Mouse (Mus musculus): ENCODE data around the gene Ccdc141. TPM values are rescaled to one million over a fixed set of nuclear protein-coding genes. Genes with fewer than 3 reads are reported as not detected.

Gene Ccdc141
- total and polyA plus RNA-seq, 3 experiments: 1.9 to 6.7 (median 5.7) TPM

GRCm38 (mm10) chr2:77174313-77174712 lies 3.9 kb upstream of the Ccdc141 start:
- DNase-seq: no peak

GRCm38 (mm10) chr2:77173821-77174220 lies 3.4 kb upstream of the Ccdc141 start:
- DNase-seq: no peak

DNA sequence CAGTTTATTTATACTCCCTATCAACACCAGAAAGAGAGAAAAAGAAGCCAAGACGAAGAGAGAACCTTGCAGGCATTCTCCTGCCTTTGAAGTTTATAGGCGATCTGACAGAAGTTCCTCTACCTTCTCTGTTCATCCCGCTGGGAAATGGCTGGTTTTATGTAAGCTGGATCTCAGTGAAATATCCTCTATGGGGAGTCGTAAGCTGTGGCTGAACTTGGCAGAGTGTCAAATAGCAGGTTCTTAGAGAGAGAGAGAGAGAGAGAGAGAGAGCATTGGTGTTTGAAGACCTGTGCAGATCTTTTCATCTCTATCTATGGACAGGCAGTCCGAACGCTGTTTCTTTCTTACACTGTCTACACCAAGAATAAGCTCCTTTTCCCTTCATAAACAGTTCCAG lies 2.9 kb upstream of the Ccdc141 start:
- DNase-seq: no peak

DNA sequence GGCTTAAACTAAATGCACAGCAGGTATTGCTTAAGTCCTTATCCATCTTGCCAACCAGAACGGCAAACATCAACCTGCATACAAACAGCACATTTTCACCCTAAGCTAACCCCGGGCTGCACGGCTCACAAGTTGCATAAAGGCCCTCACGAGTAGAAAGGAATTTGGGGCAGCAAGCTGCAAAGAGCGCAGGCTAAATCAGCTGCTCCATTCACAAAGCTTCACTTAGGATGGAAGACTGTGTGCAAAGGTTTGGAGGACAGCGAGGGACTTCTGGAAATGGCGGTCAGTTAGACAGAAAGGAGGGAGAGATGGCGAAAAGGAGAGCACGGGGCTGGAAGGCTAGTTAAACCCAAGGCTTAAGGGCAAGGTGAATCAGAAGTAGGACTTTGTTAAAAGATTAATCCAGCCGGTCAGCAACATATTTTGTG lies 1.8 kb upstream of the Ccdc141 start:
- no peak for DNase-seq

DNA sequence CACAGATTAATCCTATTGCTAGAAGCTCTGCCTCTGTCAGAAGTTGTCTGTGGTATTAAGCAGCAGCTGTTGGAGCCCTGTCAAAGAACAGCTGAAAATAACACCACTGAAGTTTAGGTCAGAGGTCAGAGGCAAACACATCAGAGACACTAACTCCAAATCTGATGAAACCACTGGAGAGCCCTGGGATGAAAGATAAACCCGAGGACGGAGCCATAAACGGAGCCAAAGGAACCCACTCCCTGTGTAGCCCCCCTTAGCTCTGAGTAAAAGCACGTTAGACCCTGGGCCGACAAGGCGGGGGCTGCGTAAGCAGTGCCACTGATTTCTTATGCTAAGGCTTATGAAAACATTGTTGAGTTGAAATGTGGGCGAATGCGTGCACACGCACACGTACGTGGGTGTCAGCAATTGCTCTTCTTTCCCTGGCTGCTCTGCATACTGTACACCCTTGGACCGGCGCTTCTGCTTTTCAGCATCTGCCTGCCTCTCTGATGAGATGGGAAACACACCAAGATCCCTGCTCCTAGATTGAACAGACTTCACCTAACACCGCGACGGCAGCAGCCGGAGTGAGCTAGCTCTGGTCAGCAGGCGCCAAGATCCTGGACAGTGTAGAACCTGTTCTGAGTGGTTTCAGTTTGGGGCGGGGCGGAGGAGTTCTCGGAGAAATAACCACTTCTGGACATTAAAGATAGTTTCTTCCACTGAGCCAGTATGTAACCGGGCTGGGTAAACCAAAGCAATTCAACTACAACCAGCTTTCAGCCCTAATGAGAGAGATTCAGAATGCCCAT lies 1.2 kb upstream of the Ccdc141 start:
- DNase-seq: no peak

DNA sequence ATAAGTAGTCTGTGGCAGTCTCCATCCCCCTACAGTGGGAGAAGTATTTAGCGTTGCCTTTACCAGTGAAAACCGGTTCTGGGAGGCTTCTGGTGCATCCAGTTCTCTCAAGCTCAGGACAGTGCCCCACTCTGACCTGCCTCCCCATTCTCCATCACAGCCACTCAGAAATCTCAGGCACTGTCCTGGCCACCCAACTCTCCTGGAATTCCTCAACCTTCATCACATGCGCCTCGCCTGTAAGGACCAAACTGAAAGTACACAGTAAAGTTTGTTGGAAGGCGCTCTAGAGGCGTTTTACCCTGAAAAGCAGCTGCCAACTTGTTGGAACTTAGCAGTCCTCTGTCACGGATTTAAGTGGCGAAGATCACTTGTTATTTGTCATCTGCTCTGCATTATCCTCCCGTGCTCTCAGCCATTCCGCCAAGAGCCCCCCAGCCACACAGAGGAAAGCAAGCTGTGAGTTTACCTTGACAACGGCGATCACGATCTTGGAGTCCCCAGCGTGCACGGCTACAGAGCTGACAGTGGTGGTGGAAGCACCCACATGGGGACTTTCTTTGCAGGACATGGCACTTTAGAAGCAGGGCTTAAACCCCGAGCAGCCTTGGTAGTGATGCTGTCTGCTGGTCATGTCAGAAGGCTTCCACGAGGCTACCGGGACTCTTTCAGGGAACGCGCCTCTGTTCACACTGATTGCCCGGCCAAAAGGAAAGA lies 362 bp downstream of the Ccdc141 start:
- peak; percentile 71 for DNase-seq

GRCm38 (mm10) chr2:77169218-77169617 lies 1.2 kb downstream of the Ccdc141 start:
- no peak for DNase-seq

DNA sequence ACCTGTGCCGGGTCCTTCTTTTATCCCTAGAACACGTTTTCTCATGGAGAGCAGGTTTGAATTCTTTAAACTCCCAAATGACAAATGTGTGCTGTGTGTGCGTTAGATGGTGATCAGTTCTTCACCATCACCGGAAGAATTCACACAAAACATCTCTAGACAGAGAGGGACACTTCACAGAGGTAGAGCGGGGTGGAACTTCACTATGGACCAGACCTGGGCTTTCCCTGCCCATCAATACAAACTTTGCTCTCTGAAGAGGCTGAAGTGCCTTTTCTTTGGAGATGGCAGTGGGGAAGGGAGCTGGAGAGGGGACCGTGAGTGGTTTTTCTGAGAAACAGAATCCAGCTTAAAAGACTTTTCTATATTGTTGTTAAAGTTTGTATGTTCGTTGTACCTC lies 1.7 kb downstream of the Ccdc141 start:
- no peak for DNase-seq

- DNase-seq: no peak
Observed at GRCm38 (mm10) chr2:77168081-77168685, 2.3 kb downstream of the Ccdc141 start.

GRCm38 (mm10) chr2:77166366-77166765 lies 4.1 kb downstream of the Ccdc141 start:
- no peak for DNase-seq

DNA sequence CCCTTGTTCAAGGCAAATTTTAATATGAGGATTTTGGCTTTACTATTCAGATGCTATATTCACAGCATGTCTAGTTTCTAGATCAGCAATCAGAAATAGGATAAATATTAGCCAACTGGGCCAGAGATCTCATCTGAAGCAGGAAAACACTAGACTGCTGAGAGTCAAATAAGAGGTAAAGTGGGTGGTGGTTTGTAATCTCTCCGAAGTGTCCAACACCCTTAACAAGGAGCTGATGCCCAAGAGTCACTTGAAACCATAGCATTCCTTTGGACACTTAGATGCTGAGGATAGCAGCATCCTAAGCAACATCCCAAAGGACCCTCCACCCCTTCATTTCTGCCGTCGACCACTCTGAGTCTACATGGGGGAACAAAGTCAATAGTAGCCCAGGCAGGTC lies 5.8 kb downstream of the Ccdc141 start:
- DNase-seq: no peak

DNA sequence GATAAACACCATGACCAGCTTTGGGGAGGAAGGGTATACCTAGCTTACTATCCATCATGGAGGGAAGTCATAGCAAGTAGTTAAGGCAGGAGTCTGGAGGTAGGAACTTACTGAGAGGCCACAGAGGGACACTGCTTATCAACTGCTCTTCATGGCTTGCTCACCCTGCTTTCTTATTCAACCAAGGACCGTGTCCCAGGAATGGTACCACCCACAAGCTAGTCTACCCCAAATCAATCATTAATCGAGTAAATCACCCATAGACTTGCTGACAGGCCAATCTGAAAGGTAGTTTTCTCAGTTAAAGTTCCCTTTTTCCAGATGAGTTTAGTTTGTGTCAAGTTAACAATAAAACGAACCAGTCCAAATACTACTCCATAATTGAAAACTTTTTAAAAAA lies 7.1 kb downstream of the Ccdc141 start:
- DNase-seq: no peak

- DNase-seq: no peak
Observed at GRCm38 (mm10) chr2:77162135-77162534, 8.3 kb downstream of the Ccdc141 start.

GRCm38 (mm10) chr2:77157546-77157945 lies 12.9 kb downstream of the Ccdc141 start:
- no peak for DNase-seq

DNA sequence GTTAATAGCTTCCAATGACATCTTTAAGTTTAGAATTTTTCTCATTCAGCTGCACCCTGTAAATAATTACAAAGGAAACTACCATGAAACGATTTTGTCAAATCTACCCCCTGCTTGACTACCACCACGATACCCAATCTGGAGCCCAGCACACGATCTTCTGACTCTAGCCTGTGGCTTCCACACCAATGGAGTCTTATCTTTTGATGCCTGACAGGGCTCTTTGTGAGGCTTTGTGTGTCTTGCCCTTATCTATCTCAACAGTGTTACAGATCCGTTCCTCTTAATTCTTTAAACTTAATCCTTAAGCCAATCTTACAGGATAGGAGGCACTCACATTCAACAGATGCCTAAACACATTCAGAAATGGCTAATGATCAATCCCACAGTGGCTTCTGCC lies 16.4 kb downstream of the Ccdc141 start:
- DNase-seq: no peak

DNA sequence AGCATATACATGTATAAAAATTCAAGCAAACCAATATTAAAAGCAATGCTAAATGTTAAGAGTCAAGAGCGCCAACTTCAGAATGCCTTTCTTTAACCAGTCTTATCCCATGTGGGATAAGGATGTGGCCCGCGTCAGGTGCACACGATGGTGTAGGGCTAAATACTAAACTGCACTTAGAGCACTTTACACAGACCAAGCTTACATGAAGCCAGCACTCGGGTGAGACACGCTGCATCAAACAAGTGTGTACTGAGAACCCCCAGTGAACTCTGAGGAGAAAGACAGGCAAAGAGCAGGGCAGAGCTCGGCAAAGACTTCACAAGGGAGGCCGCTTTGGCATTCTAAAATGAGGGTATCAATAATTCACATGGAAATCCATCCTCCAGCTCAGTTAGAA lies 19.2 kb downstream of the Ccdc141 start:
- no peak for DNase-seq

- DNase-seq: no peak
Observed at GRCm38 (mm10) chr2:77149576-77149975, 20.9 kb downstream of the Ccdc141 start.

DNA sequence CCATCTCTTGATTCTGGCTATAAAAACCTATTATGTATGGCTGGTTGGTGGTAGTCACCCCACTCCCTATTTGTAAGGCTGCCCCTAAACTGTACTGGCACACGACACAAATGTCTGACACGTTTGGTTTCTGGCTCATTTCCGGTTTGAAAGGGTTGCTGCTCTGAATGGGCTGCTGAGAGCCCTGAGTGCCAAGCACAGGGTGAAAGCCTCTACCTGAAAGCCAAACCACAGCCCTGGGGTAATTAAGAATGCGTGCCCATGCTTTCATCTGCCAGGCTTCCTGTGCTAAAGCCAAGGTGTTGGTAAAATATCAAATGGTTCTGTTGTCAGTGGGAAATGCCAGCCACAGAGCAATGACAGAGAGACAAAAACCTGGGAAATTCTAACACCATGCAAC lies 22.2 kb downstream of the Ccdc141 start:
- DNase-seq: no peak

- no peak for DNase-seq
Observed at GRCm38 (mm10) chr2:77146968-77147367, 23.5 kb downstream of the Ccdc141 start.

- no peak for DNase-seq
Observed at GRCm38 (mm10) chr2:77146291-77146690, 24.1 kb downstream of the Ccdc141 start.

DNA sequence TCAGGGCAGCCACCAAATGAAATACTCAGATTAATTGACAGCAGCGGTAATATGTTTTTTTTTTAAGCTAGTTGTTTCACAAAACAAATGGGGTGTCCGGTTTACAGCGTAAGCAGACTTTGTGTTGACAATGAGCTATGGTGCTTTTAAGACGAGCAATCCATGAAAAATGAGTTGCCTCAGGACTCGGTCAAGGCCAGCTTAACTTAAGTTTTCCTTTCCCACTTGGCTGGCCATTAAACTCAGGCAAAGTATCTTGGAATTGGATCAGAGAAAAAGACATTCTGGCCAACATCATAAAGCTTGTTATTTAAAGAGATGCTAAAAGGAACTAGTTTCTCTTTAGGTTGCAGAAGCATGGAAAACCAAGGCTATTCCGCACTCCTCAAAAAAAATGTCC lies 26.9 kb downstream of the Ccdc141 start:
- peak; percentile 43 for DNase-seq

DNA sequence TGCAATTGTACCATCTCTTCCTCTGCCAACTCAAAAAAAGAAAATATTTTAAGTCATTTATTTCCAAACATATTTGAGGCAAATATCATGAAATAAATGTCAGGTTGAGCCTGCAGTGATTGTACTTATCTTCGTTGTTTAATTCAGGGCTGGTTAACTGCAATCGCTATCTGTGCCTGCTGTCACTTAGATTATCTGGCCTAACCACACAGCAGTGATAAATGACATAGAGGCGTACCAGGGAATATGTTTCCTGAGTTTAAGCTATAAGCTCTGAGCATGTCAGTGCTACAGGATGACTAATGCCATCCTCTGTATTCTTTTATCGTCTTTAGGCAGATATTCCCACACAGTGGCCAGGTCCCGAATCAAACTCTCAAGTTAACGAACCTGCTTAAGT lies 31.6 kb downstream of the Ccdc141 start:
- DNase-seq: no peak

DNA sequence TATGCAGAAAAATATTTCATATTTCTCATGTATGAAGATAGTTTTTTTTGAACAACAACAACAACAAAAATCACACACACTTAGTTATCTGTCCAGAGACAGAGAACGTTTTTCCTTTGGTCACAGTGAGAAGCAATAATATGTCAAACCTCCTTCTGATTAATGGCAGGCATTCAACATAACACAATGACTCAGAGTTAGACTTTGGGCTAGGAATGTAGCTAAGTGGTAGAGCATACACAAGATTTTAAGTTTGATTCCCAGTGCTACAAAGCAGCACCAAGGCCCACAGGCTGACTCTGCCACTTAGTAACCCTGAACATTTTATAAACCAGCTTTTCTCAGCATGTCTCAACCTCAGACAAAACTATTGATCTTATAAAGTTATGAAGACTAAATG lies 35.5 kb downstream of the Ccdc141 start:
- DNase-seq: no peak
